Mouse (Mus musculus) cortical plate, adult 2 months (tissue): Measurements from ENCODE around the gene Dnmt3a. TPM values are rescaled to one million over a fixed set of nuclear protein-coding genes. Genes with fewer than 3 reads are reported as not detected.

ENCODE experiments used
- H3K27ac ChIP-seq: fragments of 200-500 bp; 2 replicates; pipeline ENCODE4 v1.5.1; 2012; ENCODE audit warnings: low read length, control low read depth, inconsistent platforms; ENCODE audit not compliant: insufficient read depth
- H3K4me1 ChIP-seq: fragments of 200-500 bp; 2 replicates; pipeline ENCODE4 v1.6.1; 2011; ENCODE audit warnings: low read length; ENCODE audit not compliant: control insufficient read depth, insufficient read depth
- H3K4me3 ChIP-seq: fragments of 200-500 bp; 2 replicates; pipeline ENCODE4 v1.5.1; 2011; ENCODE audit warnings: mild to moderate bottlenecking, low read length, control low read depth; ENCODE audit not compliant: insufficient read depth
- CTCF ChIP-seq: fragments of 200-500 bp; IDR thresholded peaks from 2 replicates; pipeline ENCODE4 v1.5.1; 2011; ENCODE audit warnings: mild to moderate bottlenecking, control low read depth, low read length; ENCODE audit not compliant: insufficient read depth; ENCODE audit errors: extremely low read depth
- POLR2A ChIP-seq: fragments of 200-500 bp; IDR thresholded peaks from 2 replicates; pipeline ENCODE4 v1.6.1; 2011; ENCODE audit warnings: mild to moderate bottlenecking, low read length, control low read depth; ENCODE audit not compliant: insufficient read depth; ENCODE audit errors: extremely low read depth
- polyA plus RNA-seq: library from polyadenylated mRNA; depleted of rRNA; stranded (reverse); fragments of >200 nt; gene quantifications from 2 replicates; pipeline ENCODE4 v1.2.3, GENCODE M21; 2012

Dnmt3a gene
- polyA plus RNA-seq, 1 experiment = 38.3 TPM

- TF ChIP-seq CTCF (no peak), POLR2A (no peak)
- H3K4me1 ChIP-seq = peaks cover 26% of the 10 kb centered on the region
- H3K27ac ChIP-seq = peak overlapping the region; percentile 85
- H3K4me3 ChIP-seq = no peak overlapping the region
These were observed 28.8 kb downstream of the Dnmt3a start for GRCm38 (mm10) chr12:3834373-3835314.

GRCm38 (mm10) chr12:3835576-3835975 is 29.8 kb downstream of the Dnmt3a start:
- no peak for TF ChIP-seq CTCF
- no peak for TF ChIP-seq POLR2A
- Histone ChIP-seq H3K4me3 (no peak overlapping the region), H3K4me1 (peaks cover 26% of the 10 kb centered on the region), H3K27ac (0 out of 2 replicates have a peak overlapping the region, but pooled peaks have one; percentile 85)

DNA sequence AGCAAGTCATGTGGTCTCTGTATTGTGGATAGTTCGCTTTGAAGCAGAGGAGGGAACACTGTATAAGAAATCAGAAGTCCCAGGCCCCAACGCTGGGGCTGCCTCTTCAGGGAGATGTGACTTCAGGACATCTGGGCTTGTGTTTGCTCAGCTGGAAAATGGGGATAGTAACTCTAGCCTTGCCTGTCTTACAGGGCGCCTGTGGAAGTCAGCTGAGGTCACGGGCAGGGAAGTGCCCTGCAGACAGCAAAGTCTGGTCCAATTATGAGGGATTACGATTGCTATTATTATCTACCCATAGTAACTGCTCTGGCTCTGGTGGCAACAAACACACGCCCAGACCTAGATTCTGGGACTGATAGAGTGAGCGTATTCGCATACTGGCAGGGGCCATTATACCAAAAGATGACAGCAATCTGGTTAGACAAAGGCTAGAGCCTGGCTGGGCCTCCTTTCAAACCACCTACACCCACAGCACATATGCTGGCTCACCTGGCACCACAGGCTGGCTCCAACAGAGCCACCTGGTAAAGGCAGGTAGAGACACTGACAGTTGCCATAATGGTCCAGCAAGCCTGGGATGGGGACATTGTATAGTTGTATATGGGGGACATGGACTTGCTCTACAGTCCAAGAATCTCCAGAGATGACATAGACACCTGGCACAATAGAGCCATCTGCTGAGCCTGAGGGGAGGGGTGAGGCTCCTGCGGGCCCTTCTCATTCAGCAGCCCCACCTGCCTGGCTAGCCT is 31.4 kb downstream of the Dnmt3a start:
- peaks cover 26% of the 10 kb centered on the region for H3K4me1 ChIP-seq
- H3K4me3 ChIP-seq = no peak overlapping the region
- TF ChIP-seq POLR2A (no peak), CTCF (no peak)
- H3K27ac ChIP-seq = no peak overlapping the region

DNA sequence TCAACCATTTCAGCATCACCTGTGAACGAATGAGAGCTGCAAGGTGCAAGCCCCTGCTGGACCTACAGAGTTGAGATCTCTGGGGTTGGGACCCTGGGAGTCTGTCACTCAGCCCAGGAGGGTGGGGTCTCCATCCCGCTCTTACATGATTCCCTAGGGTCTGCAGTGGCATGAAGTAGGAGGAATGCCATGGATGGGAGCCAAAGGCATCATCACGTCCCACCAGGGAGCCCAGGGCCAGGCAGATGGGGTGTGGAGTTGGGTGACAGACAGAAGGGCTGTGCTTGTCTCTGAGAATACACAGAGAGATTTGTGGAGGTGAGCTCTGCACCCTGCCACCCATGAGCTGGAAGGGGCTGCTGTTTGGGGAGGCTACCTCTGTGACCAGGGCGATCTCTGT is 32.2 kb downstream of the Dnmt3a start:
- Histone ChIP-seq H3K4me1 (peaks cover 21% of the 10 kb centered on the region), H3K4me3 (no peak overlapping the region), H3K27ac (no peak overlapping the region)
- TF ChIP-seq POLR2A (no peak), CTCF (no peak)

- Histone ChIP-seq H3K4me3 (no peak overlapping the region), H3K4me1 (peaks cover 21% of the 10 kb centered on the region), H3K27ac (no peak overlapping the region)
- TF ChIP-seq POLR2A (no peak), CTCF (no peak)
These were observed 33.9 kb downstream of the Dnmt3a start for GRCm38 (mm10) chr12:3839662-3840061.

GRCm38 (mm10) chr12:3841121-3841520 is 35.3 kb downstream of the Dnmt3a start:
- TF ChIP-seq CTCF = no peak
- TF ChIP-seq POLR2A = no peak
- Histone ChIP-seq H3K4me3 (no peak overlapping the region), H3K4me1 (peaks cover 18% of the 10 kb centered on the region), H3K27ac (no peak overlapping the region)

DNA sequence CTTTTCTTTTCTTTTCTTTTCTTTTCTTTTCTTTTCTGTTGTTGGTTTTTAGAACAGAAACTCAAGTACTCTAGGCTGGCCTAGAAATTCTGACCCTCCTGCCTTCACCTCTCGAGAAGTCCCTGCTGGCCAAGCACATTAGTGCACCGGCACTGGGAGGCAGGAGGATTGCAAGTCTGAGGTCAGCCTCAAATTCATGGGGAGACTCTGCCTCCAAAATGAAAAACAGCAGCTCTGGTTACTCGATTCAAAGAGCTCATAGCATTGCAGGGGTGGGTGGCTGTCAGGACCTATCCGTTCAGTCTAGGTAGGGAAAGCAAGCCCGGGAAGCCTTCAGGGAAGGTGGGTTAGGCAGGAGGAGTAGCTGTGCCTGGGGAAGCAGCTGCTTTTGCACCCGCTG is 37.0 kb downstream of the Dnmt3a start:
- Histone ChIP-seq H3K4me1 (peaks cover 17% of the 10 kb centered on the region), H3K27ac (no peak overlapping the region), H3K4me3 (no peak overlapping the region)
- TF ChIP-seq POLR2A (no peak), CTCF (no peak)

DNA sequence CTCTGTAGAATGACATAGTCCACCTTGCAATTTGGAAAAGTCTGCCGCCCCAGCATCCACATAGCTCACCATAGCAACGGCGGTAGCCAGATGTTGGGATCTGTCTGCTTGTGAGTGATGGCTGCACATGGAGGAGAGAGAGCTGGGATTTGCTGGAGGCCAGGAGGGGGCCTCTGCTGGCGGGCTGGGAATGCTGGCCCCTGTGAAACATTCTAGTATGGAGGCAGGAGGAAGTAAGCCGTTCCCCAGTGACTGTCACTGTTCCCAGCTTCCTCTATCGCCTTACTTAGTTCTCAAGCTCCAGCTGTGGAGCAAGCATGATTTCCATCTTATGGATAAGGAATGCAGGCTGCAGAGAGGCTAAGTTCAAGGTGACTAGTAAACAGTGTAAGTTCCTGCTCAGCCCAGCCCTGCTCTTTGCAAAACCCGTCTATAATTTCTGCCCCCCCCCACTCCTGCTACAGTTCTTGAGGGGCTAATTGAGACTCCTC is 37.6 kb downstream of the Dnmt3a start:
- H3K4me1 ChIP-seq = peaks cover 17% of the 10 kb centered on the region
- H3K27ac ChIP-seq = no peak overlapping the region
- TF ChIP-seq CTCF = no peak
- TF ChIP-seq POLR2A = no peak
- H3K4me3 ChIP-seq = no peak overlapping the region

- Histone ChIP-seq H3K4me1 (peaks cover 17% of the 10 kb centered on the region), H3K4me3 (no peak overlapping the region), H3K27ac (no peak overlapping the region)
- TF ChIP-seq CTCF (no peak), POLR2A (no peak)
These were observed 38.1 kb downstream of the Dnmt3a start for GRCm38 (mm10) chr12:3843918-3844317.

- no peak for TF ChIP-seq CTCF
- no peak for TF ChIP-seq POLR2A
- no peak overlapping the region for H3K27ac ChIP-seq
- H3K4me3 ChIP-seq = no peak overlapping the region
- H3K4me1 ChIP-seq = peaks cover 17% of the 10 kb centered on the region
These were observed 38.5 kb downstream of the Dnmt3a start for GRCm38 (mm10) chr12:3844335-3844734.
